Mouse (Mus musculus) forebrain, embryonic 12.5 days (tissue): ENCODE data around the gene Ndufaf2. TPM values are rescaled to one million over a fixed set of nuclear protein-coding genes. Genes with fewer than 3 reads are reported as not detected.

Source experiments
- ATAC-seq: fragments of 200-750 bp; cut with Nextera tagmentation; 2 replicates; pipeline ENCODE4 v1.8.0; 2017; ENCODE audit warnings: moderate TSS enrichment; ENCODE audit not compliant: low FRiP score
- H3K27ac ChIP-seq: fragments of 300-500 bp; sonication (generic); 2 replicates; pipeline ENCODE4 v1.5.1; 2016; ENCODE audit warnings: mild to moderate bottlenecking
- H3K27me3 ChIP-seq: fragments of 300-500 bp; sonication (generic); 2 replicates; pipeline ENCODE4 v1.6.1; 2016; ENCODE audit warnings: mild to moderate bottlenecking
- H3K36me3 ChIP-seq: fragments of 300-500 bp; sonication (generic); replicated peaks from 2 replicates; pipeline ENCODE4 v1.6.1; 2016; ENCODE audit warnings: mild to moderate bottlenecking
- H3K4me1 ChIP-seq: fragments of 300-500 bp; sonication (generic); 2 replicates; pipeline ENCODE4 v1.6.1; 2016
- H3K4me2 ChIP-seq: fragments of 300-500 bp; sonication (generic); 2 replicates; pipeline ENCODE4 v1.6.1; 2016; ENCODE audit warnings: mild to moderate bottlenecking, moderate library complexity
- H3K4me3 ChIP-seq: fragments of 300-500 bp; sonication (generic); replicated peaks from 2 replicates; pipeline ENCODE4 v1.5.1; 2016; ENCODE audit warnings: mild to moderate bottlenecking
- H3K9ac ChIP-seq: fragments of 300-500 bp; sonication (generic); 2 replicates; pipeline ENCODE4 v1.6.1; 2016; ENCODE audit warnings: mild to moderate bottlenecking
- H3K9me3 ChIP-seq: fragments of 300-500 bp; sonication (generic); 2 replicates; pipeline ENCODE4 v1.6.1; 2016
- WGBS: fragments of 180-500 bp; shearing (Covaris S2); methylation state at CpG from one replicate; pipeline ENCODE4 v1.1.7; 2016; 5-methylcytosine and 5-hydroxymethylcytosine counted together
- polyA plus RNA-seq: library from polyadenylated mRNA; unstranded; fragments of >200 nt; fragmentation: Nextera tagmentation; extraction: Ambion mirVana; gene quantifications from 2 replicates; pipeline ENCODE4 v1.2.1, GENCODE M21; 2016

Ndufaf2 gene
- polyA plus RNA-seq, 1 experiment from 2014 or later = 99.3 TPM

DNA sequence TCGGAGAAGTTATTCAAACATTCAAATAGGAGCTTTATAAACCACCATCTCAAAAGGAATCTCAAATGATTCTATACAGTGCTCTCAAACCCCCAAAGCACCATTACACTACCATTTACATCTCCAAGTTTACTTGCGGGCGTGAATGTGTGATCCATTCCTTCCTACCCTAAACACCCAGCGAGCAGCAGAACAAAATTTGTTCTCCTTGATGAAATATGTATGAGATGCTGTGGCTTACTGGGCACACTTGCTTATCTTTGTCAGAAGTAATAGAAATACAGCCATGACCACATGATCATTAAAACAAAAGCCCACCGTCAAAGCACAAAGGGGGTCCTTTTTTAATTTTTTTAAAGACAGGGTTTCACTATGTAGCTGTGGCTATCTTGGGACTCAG lies 44.9 kb downstream of the Ndufaf2 start:
- 85% methylated on average over 5 of the region's 5 CpGs for WGBS
- H3K9me3 ChIP-seq = no peaks in the 10 kb centered on the region
- H3K9ac ChIP-seq = no peak overlapping the region
- H3K27ac ChIP-seq = no peak overlapping the region
- no peak overlapping the region for H3K4me3 ChIP-seq
- no peaks in the 10 kb centered on the region for H3K27me3 ChIP-seq
- no peak overlapping the region for H3K4me2 ChIP-seq
- no peak for ATAC-seq
- no peaks in the 10 kb centered on the region for H3K36me3 ChIP-seq
- peaks cover 12% of the 10 kb centered on the region; the same call in 1 of the 2 replicates for H3K4me1 ChIP-seq

DNA sequence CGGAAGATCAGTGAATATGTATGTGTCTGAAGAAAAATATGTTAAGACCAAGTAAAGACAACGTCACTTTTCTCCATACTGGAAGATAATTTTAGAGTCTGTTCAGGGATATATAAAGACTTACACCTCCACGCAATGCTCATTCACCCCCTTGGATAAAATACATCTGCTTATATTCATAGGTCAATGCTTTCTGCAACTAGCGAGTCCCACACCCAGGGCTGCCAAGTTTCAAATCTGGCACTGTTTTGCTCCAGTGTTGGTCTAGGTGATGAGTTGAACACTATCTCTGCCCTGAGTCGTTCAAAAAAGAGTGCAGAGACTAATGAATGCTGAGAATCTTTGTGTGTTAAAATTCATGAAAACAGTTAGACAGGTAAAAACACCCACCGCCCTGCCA lies 47.5 kb downstream of the Ndufaf2 start:
- Histone ChIP-seq H3K36me3 (no peaks in the 10 kb centered on the region), H3K4me1 (peaks cover 12% of the 10 kb centered on the region; the same call in 1 of the 2 replicates), H3K9me3 (no peaks in the 10 kb centered on the region), H3K9ac (no peak overlapping the region), H3K4me3 (no peak overlapping the region), H3K4me2 (no peak overlapping the region), H3K27ac (no peak overlapping the region), H3K27me3 (no peaks in the 10 kb centered on the region)
- ATAC-seq = no peak
- 91% methylated on average over 6 of the region's 6 CpGs for whole genome bisulfite sequencing

DNA sequence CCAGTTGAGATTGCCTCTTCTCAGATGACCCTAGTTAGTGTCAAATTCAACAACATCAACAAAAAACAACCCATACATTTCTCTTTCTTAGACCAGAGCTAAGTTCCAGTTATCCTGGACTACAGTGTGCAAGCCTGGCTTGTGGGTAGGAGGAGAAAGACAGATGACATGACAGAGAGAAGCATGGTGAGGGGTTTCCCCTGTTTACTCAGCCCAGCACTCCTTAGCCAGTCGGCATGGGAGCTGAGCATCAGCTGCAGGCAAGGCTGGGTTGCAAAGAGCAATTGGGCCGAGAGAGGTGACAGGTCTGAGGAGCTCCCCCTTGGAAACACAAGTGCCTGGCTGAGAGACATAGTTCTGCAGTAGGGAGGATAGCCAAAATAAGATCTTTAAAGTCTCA lies 57.7 kb downstream of the Ndufaf2 start:
- no peak for ATAC-seq
- H3K4me3 ChIP-seq = no peak overlapping the region
- no peaks in the 10 kb centered on the region; the same call in 1 of the 2 replicates for H3K36me3 ChIP-seq
- no peak overlapping the region for H3K4me2 ChIP-seq
- H3K9me3 ChIP-seq = no peaks in the 10 kb centered on the region
- H3K27me3 ChIP-seq = no peaks in the 10 kb centered on the region
- H3K27ac ChIP-seq = no peak overlapping the region
- 66% methylated on average over 2 of the region's 2 CpGs for WGBS
- no peaks in the 10 kb centered on the region for H3K4me1 ChIP-seq
- no peak overlapping the region for H3K9ac ChIP-seq

- H3K4me2 ChIP-seq = no peak overlapping the region
- ATAC-seq = no peak
- H3K36me3 ChIP-seq = no peaks in the 10 kb centered on the region; the same call in 1 of the 2 replicates
- no peak overlapping the region for H3K9ac ChIP-seq
- WGBS = 86% methylated on average over 7 of the region's 7 CpGs
- H3K4me1 ChIP-seq = no peaks in the 10 kb centered on the region
- no peak overlapping the region for H3K4me3 ChIP-seq
- no peaks in the 10 kb centered on the region for H3K9me3 ChIP-seq
- no peaks in the 10 kb centered on the region for H3K27me3 ChIP-seq
- no peak overlapping the region for H3K27ac ChIP-seq
Measured at GRCm38 (mm10) chr13:108096446-108096845, 62.0 kb downstream of the Ndufaf2 start.

- Histone ChIP-seq H3K4me2 (no peak overlapping the region), H3K27ac (no peak overlapping the region), H3K9me3 (no peaks in the 10 kb centered on the region), H3K4me3 (no peak overlapping the region), H3K9ac (no peak overlapping the region), H3K36me3 (no peaks in the 10 kb centered on the region; the same call in 1 of the 2 replicates), H3K27me3 (no peaks in the 10 kb centered on the region), H3K4me1 (no peaks in the 10 kb centered on the region)
- WGBS = 88% methylated on average over 7 of the region's 7 CpGs
- no peak for ATAC-seq
Measured at GRCm38 (mm10) chr13:108095617-108096016, 62.8 kb downstream of the Ndufaf2 start.

- Histone ChIP-seq H3K27me3 (no peaks in the 10 kb centered on the region), H3K4me3 (no peak overlapping the region), H3K9ac (no peak overlapping the region), H3K36me3 (no peaks in the 10 kb centered on the region), H3K27ac (no peak overlapping the region), H3K4me1 (no peaks in the 10 kb centered on the region), H3K9me3 (no peaks in the 10 kb centered on the region), H3K4me2 (no peak overlapping the region)
- WGBS = 88% methylated on average over 5 of the region's 5 CpGs
- no peak for ATAC-seq
Measured at GRCm38 (mm10) chr13:108094681-108095080, 63.7 kb downstream of the Ndufaf2 start.

- 92% methylated on average over 7 of the region's 7 CpGs for WGBS
- no peaks in the 10 kb centered on the region for H3K36me3 ChIP-seq
- no peak overlapping the region for H3K9ac ChIP-seq
- no peak overlapping the region for H3K4me2 ChIP-seq
- no peak overlapping the region for H3K4me3 ChIP-seq
- H3K27ac ChIP-seq = no peak overlapping the region
- H3K27me3 ChIP-seq = no peaks in the 10 kb centered on the region
- H3K9me3 ChIP-seq = no peaks in the 10 kb centered on the region
- no peaks in the 10 kb centered on the region for H3K4me1 ChIP-seq
- no peak for ATAC-seq
Measured at GRCm38 (mm10) chr13:108092290-108092689, 66.1 kb downstream of the Ndufaf2 start.

DNA sequence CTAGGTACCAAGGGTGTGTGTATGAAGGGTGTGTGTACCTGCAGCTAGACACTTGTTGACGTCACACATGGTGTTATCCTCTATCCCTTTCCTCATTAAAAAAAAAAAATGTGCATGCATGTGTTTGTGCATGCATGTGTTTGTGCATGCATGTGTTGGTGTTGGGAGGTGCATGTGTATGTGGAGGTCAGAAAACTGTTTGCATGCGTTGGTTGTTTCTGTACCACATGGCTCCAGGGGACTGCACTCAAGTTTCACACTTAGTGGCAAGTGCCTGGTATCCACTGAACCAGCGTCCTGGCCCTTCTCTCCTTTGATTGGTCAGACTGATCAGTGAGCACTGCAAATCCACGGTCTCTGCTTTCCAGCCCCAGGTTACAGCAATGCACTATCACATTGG lies 71.7 kb downstream of the Ndufaf2 start:
- no peak for ATAC-seq
- 77% methylated on average over 4 of the region's 4 CpGs for WGBS
- no peak overlapping the region for H3K9ac ChIP-seq
- H3K4me3 ChIP-seq = no peak overlapping the region
- no peaks in the 10 kb centered on the region for H3K36me3 ChIP-seq
- H3K9me3 ChIP-seq = no peaks in the 10 kb centered on the region
- no peak overlapping the region for H3K4me2 ChIP-seq
- H3K4me1 ChIP-seq = no peaks in the 10 kb centered on the region
- H3K27me3 ChIP-seq = no peaks in the 10 kb centered on the region
- H3K27ac ChIP-seq = no peak overlapping the region

DNA sequence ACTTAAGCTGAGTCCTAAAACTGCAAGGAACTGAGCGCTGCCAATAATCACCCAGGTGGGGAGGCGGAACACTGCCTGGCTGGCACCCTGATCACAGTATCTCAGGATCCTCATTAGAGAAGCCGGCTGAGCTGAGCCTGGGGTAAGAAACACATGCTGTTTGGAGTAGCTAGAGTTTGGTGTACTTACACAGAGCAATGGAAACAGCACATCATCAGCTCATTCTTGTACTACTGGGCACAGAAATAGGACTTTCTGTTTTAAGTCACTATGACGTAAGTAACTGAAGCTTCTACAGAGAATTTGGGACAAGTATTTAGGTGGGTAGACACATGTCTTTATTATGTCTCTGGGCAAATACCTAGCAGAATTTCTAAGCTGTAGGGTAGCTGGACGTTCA lies 72.4 kb downstream of the Ndufaf2 start:
- 85% methylated on average over 5 of the region's 5 CpGs for WGBS
- H3K4me3 ChIP-seq = no peak overlapping the region

DNA sequence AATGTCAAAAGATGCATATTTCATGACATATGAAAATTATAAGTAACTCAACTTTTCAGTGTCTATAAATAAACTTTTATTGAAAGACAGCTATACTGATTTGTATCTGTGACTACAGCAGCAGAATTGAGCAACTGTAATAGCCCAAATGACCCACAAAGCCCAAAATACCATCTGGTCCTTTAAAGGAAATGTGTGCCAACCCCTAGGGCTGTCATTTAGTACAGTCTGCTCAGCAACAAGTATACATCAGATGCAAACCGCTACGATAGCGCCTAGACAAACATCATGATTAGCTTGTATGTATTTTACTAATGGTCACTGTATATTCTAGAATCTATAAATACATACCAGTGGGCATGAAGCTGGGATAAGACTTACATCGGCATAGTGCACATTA lies 74.3 kb downstream of the Ndufaf2 start:
- Histone ChIP-seq H3K27ac (no peak overlapping the region), H3K4me2 (no peak overlapping the region), H3K9ac (no peak overlapping the region), H3K9me3 (no peaks in the 10 kb centered on the region), H3K36me3 (no peaks in the 10 kb centered on the region), H3K27me3 (no peaks in the 10 kb centered on the region), H3K4me1 (no peaks in the 10 kb centered on the region), H3K4me3 (no peak overlapping the region)
- 99% methylated on average over 4 of the region's 4 CpGs for WGBS
- ATAC-seq = no peak

More for the DNA sequence above, 72.4 kb downstream of the Ndufaf2 start:
- H3K27me3 ChIP-seq = no peaks in the 10 kb centered on the region
- H3K4me1 ChIP-seq = no peaks in the 10 kb centered on the region
- no peak for ATAC-seq
- no peak overlapping the region for H3K4me2 ChIP-seq
- no peak overlapping the region for H3K9ac ChIP-seq
- H3K27ac ChIP-seq = no peak overlapping the region
- H3K36me3 ChIP-seq = no peaks in the 10 kb centered on the region
- H3K9me3 ChIP-seq = no peaks in the 10 kb centered on the region

DNA sequence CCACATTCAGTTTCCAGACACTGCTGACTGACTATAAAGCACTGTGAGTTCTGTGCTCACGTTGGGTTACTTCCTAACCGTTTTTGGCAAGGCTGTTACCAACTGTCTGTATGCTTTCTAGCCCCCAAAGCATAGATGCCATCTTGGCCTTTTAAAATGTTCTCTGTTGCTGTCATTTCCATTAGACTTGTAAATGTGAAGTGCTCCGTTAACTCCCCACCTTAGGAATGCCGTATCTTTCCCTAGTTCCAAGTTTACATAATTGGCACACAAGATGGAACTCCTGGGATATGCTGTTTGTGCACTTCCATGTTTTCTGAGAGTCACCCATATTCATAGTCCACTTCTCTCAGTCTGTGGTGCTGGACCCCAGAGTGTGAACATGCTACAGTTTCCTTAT lies 80.5 kb downstream of the Ndufaf2 start:
- H3K9ac ChIP-seq = no peak overlapping the region
- H3K4me3 ChIP-seq = no peak overlapping the region
- H3K36me3 ChIP-seq = no peaks in the 10 kb centered on the region
- no peaks in the 10 kb centered on the region for H3K4me1 ChIP-seq
- ATAC-seq = no peak
- H3K4me2 ChIP-seq = no peak overlapping the region
- WGBS = 89% methylated on average over 4 of the region's 4 CpGs
- H3K9me3 ChIP-seq = no peaks in the 10 kb centered on the region
- no peaks in the 10 kb centered on the region for H3K27me3 ChIP-seq
- H3K27ac ChIP-seq = no peak overlapping the region

DNA sequence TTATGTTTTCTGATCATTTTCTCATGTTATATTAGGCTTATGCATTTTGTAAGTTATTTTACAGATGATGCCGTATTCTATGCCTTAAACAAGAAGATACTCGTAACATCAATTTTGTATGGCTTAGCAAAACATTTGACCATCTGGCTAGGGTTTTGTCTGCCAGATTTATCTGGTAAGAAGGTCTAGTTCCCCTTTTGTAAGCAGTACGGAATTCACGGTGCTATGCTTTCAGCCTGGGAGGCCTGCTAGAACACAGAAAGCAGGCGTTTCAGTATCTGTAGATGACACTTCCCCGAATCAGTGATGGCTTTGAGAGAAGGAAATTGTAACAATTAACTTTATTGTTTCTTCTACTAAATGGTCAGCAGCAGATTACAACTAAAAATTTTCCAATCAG lies 80.9 kb downstream of the Ndufaf2 start:
- Histone ChIP-seq H3K27me3 (no peaks in the 10 kb centered on the region), H3K27ac (no peak overlapping the region), H3K9ac (no peak overlapping the region), H3K9me3 (no peaks in the 10 kb centered on the region), H3K4me1 (no peaks in the 10 kb centered on the region), H3K36me3 (no peaks in the 10 kb centered on the region), H3K4me3 (no peak overlapping the region), H3K4me2 (no peak overlapping the region)
- 86% methylated on average over 6 of the region's 6 CpGs for WGBS
- no peak for ATAC-seq

- ATAC-seq = no peak
- no peaks in the 10 kb centered on the region for H3K36me3 ChIP-seq
- no peak overlapping the region for H3K4me3 ChIP-seq
- H3K4me2 ChIP-seq = no peak overlapping the region
- H3K27ac ChIP-seq = no peak overlapping the region
- WGBS = 95% methylated on average over 10 of the region's 10 CpGs
- no peaks in the 10 kb centered on the region for H3K4me1 ChIP-seq
- H3K27me3 ChIP-seq = no peaks in the 10 kb centered on the region
- H3K9ac ChIP-seq = no peak overlapping the region
- no peaks in the 10 kb centered on the region for H3K9me3 ChIP-seq
Measured at GRCm38 (mm10) chr13:108070171-108070570, 88.3 kb downstream of the Ndufaf2 start.
